Mouse (Mus musculus) hindbrain, embryonic 10.5 days (tissue): Measurements from ENCODE around the gene Mup15. TPM values are rescaled to one million over a fixed set of nuclear protein-coding genes. Genes with fewer than 3 reads are reported as not detected.
"Not testable (repeated sequence)": the region's sequence is repeated elsewhere in the genome, so short reads cannot be mapped to it uniquely, and the experiment has no call there.

ENCODE experiments used
- DNase-seq: peaks from one replicate; pipeline ENCODE4 v3.0.0-alpha.2; 2017; ENCODE audit warnings: low spot score
- H3K27ac ChIP-seq: fragments of 300-500 bp; sonication (generic); 2 replicates; pipeline ENCODE4 v1.5.1; 2016; ENCODE audit warnings: mild to moderate bottlenecking, moderate library complexity
- H3K27me3 ChIP-seq: fragments of 300-500 bp; sonication (generic); 2 replicates; pipeline ENCODE4 v1.6.1; 2016; ENCODE audit warnings: mild to moderate bottlenecking; ENCODE audit not compliant: poor library complexity, insufficient read depth, severe bottlenecking
- H3K36me3 ChIP-seq: fragments of 300-500 bp; sonication (generic); 2 replicates; pipeline ENCODE4 v1.6.1; 2016; ENCODE audit warnings: mild to moderate bottlenecking, moderate library complexity
- H3K4me1 ChIP-seq: fragments of 300-500 bp; sonication (generic); replicated peaks from 2 replicates; pipeline ENCODE4 v1.6.1; 2016; ENCODE audit warnings: mild to moderate bottlenecking
- H3K4me3 ChIP-seq: fragments of 300-500 bp; sonication (generic); 2 replicates; pipeline ENCODE4 v1.5.1; 2016; ENCODE audit warnings: mild to moderate bottlenecking, moderate library complexity
- H3K9me3 ChIP-seq: fragments of 300-500 bp; sonication (generic); 2 replicates; pipeline ENCODE4 v1.6.1; 2016; ENCODE audit warnings: mild to moderate bottlenecking, moderate library complexity
- WGBS: fragments of 180-500 bp; shearing (Covaris S2); methylation state at CpG from one replicate; pipeline ENCODE4 v1.1.7; 2016; 5-methylcytosine and 5-hydroxymethylcytosine counted together
- polyA plus RNA-seq: library from polyadenylated mRNA; unstranded; fragments of >200 nt; fragmentation: Nextera tagmentation; extraction: Ambion mirVana; gene quantifications from 2 replicates; pipeline ENCODE4 v1.2.1, GENCODE M21; 2016

Gene Mup15
- polyA plus RNA-seq: not detected in 2 replicates

DNA sequence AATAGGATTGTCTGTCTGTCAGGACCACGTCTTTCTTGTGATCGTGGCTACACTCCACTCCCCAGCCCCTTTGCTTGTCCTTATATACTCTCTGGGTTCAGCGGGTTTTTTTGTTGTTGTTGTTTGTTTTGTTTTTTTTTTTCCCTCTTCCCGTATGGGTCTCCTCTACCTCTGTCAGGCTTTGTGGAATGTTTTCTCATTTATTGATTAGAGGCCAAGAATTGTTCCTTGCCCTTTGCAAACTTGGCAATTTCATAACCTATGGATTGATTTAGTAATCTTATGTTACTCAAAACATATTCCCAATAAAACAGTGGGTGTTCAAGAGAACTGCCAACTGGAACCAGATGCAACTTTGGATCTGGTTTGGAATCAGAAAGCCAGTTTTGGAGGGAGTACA lies at the start of gene Mup15:
Gene Mup15, minus strand, starts transcription at position 101 of the 400 bp plus-strand sequence.
- not testable (repeated sequence) for H3K36me3 ChIP-seq, H3K27me3 ChIP-seq, H3K4me3 ChIP-seq, H3K27ac ChIP-seq, H3K4me1 ChIP-seq, H3K9me3 ChIP-seq, DNase-seq
- no CpG with 5 or more reads among the region's 4 CpGs for WGBS

Other genes starting within 250 kb of the Mup15 start
- gene Mup13, start 211.5 kb downstream of the Mup15 start, polyA plus RNA-seq: not detected in 2 replicates
- not detected in 2 replicates for gene Mup14, start 135.7 kb downstream of the Mup15 start, polyA plus RNA-seq
- gene Mup16, start 79.8 kb upstream of the Mup15 start, polyA plus RNA-seq: not detected in 2 replicates
- not detected in 2 replicates for gene Mup17, start 156.1 kb upstream of the Mup15 start, polyA plus RNA-seq
- not detected in 2 replicates for gene Mup18, start 234.4 kb upstream of the Mup15 start, polyA plus RNA-seq